Mouse (Mus musculus) common myeloid progenitor, adult 5-6 weeks (primary cell): ENCODE results near the gene Gm13101. TPM values are rescaled to one million over a fixed set of nuclear protein-coding genes. Genes with fewer than 3 reads are reported as not detected.
"Not testable (repeated sequence)": the region's sequence is repeated elsewhere in the genome, so short reads cannot be mapped to it uniquely, and the experiment has no call there.

ENCODE experiments used
- ATAC-seq: replicated peaks from 2 replicates; pipeline ENCODE4 v1.8.0; 2016; ENCODE audit warnings: low read depth, mild to moderate bottlenecking, moderate TSS enrichment, inconsistent platforms; ENCODE audit not compliant: poor library complexity, severe bottlenecking
- total RNA-seq: library from RNA; stranded (forward); fragments of 200-1000, 187-1606 nt; gene quantifications from 2 replicates; pipeline ENCODE4 v1.2.3, GENCODE M21; 2017

Gene Gm13101
- not detected in 2 replicates for total RNA-seq

DNA sequence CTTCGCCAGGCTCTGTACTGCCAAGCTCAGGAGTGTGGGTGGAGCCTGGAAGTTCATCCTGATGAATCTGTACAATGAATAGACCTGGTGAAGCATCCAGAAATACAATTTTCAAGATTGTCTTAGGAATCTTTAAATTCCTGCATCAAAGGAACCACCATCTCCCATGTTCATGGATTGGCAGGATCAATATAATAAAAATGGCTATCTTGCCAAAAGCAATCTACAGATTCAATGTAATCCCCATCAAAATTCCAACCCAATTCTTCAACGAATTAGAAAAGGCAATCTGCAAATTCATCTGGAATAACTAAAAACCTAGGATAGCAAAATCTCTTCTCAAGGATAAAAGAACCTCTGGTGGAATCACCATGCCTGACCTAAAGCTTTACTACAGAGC is at the start of gene Gm13101:
Gene Gm13101 (minus strand): TSS at position 101 of the 400 bp plus-strand sequence.
- not testable (repeated sequence) for ATAC-seq

DNA sequence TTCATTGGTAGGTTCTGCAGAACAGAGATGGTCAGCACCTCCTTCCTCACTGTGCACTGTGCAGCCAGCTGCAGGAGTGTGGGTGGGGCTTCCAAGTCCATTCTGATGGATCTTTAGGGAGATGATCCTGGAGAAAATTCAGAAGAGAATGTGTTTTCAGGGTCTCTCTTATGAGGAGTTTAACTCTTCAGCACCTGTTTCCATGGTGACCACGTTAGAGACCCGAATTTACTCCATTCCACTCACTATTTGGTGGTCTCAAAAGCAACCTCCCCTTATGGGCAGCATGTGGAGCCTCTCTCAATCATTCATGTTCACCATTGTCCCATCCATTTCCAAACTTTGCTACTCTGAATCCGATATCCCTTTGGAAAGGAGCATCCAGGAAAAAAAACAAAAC is 27.5 kb upstream of the Gm13101 start, which contains the start of gene Pramef17:
Gene Pramef17 (minus strand): TSS at position 101 of the 400 bp plus-strand sequence.
- ATAC-seq: not testable (repeated sequence)

DNA sequence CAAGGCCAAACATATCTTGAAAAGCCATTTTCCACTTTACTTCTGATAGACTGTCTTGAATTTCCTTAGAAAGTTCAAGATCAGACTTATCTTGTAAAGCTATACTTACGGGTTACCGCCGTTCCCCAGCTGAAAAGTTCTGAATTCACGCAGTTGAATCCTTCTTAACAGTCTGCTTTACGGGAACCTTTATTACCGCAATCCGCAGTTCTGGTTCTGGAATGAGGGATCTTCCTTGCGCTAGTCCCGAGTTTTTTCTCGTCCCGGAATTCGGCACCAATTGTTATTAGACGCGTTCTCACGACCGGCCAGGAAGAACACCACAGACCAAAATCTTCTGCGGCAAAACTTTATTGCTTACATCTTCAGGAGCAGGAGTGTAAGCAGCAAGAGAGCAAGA is 21.4 kb upstream of the Gm13101 start:
- ATAC-seq: not testable (repeated sequence)

DNA sequence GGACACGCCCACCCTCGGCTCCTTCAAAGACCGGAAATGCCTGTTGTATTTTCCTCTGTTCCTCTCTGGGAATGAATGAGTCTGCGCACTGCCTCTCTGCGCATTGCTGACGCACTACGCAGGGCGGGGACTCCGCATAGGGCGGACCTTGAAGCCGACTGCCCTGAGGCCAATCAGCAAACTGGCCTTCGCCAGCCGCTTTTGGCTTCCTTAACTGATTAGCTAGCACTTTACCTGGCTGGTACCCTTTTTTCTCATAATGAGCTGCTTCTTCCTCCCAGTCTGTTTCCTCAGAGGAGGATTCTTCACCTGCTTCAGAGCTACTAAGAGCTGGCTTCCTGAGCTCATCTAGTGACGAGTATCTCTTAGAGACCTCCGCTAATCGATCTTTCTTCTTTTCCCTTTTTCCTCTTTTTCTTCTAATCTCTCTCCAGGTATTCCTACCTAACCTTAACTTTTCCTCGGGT is 20.8 kb upstream of the Gm13101 start:
- not testable (repeated sequence) for ATAC-seq

DNA sequence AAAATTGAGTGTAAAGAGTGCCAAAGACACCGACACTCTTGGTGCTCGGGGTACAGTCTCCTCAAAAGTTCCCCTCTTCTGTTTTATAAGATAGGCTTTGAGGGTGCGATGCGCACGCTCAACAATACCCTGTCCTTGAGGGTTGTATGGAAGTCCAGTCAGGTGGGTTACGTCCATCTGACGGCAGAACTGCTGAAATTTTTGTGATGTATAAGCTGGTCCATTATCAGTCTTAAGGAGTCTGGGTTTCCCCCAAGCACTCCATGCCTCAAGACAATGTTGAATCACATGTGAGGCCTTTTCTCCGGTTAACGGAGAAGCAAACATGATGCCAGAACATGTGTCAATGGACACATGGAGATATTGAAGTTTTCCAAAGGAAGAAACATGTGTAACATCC is 19.0 kb upstream of the Gm13101 start:
- not testable (repeated sequence) for ATAC-seq

DNA sequence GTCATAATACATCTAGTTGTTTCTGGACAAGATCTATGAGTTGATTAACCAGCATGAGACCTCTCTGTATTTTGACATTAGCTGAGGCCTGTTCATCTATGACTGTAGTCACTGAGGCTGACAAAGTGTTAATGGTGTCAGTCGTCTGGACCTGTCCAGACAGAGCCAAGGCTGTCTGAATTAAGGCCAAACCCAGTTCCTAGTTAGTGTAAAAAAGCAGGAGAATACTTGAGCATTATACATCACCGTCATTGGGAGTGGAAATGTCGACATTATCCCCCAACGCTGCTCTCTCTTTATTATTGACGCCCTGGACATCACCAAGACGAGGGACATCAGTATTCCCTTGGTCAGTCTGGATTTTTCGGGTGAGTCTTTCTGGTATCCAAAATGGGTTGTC is 18.4 kb upstream of the Gm13101 start:
- ATAC-seq: not testable (repeated sequence)

DNA sequence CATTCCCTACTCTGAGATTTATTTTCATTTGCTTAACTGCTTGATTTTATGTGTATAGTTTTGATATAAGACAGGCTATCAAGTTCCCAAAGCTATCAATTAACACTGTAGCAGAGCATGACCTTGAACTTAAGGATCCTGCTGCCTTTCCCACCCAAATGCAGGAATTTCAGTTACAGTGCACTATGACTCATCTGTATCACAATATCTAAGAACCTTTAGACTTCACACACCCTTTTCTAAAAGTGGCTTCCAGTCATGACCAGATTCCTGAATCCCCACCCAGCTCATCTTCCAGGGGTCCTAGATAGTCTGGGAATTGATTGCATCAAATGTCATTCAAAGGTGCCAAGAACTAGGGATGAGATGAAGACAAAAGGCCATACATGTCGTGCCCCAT is 16.7 kb upstream of the Gm13101 start:
- not testable (repeated sequence) for ATAC-seq

DNA sequence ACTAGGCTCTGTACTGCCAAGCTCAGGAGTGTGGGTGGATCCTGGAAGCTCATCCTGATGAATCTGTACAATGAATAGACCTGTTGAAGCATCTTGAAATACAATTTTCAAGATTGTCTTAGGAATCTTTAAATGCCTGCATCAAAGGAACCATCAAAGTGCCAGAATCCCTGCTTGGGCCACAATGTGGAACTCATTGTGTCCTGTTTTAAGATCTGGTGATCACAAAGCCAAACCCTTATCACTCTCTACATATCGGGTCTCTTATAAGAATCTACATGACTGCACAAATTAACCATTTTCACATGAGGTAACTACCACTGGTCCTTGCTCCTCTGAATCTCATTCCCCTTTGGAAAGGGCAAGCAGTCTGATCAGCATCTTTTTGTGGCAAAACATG is 15.8 kb downstream of the Gm13101 start, which contains the start of gene Pramef25:
Gene Pramef25 (minus strand): TSS at position 101 of the 400 bp plus-strand sequence.
- ATAC-seq: not testable (repeated sequence)

Other genes starting within 250 kb of the Gm13101 start
- not detected in 2 replicates for gene Gm13078, start 247.5 kb downstream of the Gm13101 start, total RNA-seq
- not detected in 2 replicates for gene Gm13023, start 177.6 kb downstream of the Gm13101 start, total RNA-seq
- not detected in 2 replicates for gene Gm13084, start 150.9 kb downstream of the Gm13101 start, total RNA-seq
- not detected in 2 replicates for gene Gm13103, start 120.5 kb downstream of the Gm13101 start, total RNA-seq
- gene Pramef6, start 66.6 kb downstream of the Gm13101 start, total RNA-seq: not detected in 2 replicates
- gene Pramef25, start 15.9 kb downstream of the Gm13101 start, total RNA-seq: not detected in 2 replicates
- not detected in 2 replicates for gene Pramef17, start 27.4 kb upstream of the Gm13101 start, total RNA-seq
- gene Pramel4, start 92.2 kb upstream of the Gm13101 start, total RNA-seq: not detected in 2 replicates
- not detected in 2 replicates for gene Gm13102, start 139.5 kb upstream of the Gm13101 start, total RNA-seq
- not detected in 2 replicates for gene Oog3, start 195.7 kb upstream of the Gm13101 start, total RNA-seq
- not detected in 2 replicates for gene Oog2, start 223.8 kb upstream of the Gm13101 start, total RNA-seq
- not detected in 2 replicates for gene C87977, start 246.4 kb upstream of the Gm13101 start, total RNA-seq